ENCODE assay signal across 23 mouse cellular contexts in genomic region chr7:117480831-117481230, GRCm38 (mm10).
A peak's percentile ranks its signal among the peaks of the same experiment; 100 is the strongest.
DNase-seq lines count a peak whose midpoint lies in the region; ATAC-seq and TF ChIP-seq lines count a peak whose summit lies in the region.
"Had no signal": no experiment of that assay in that cellular context is flagged by ENCODE, and none has a peak within 500 bp of the region (broad histone marks: within the 10 kb centered on the region; RNA-seq: fewer than 3 reads in every experiment).

No protein-coding gene starts in this region.

- no peak for DNase-seq in hindbrain, postnatal 0 days (ENCODE audit: low spot score)
- DNase-seq in CH12.LX (ENCODE audit: extremely low read depth): no peak
- no peak for DNase-seq in cerebellum, adult 18-20 months
- DNase-seq: adrenal gland, adult 8-10 months; cerebellum, postnatal 10 days; gastrocnemius, postnatal 10 days; heart, adult 18-20 months; heart, postnatal 10 days; kidney, adult 18-20 months; kidney, postnatal 14 days; lung, adult 2 months; lung, postnatal 14 days had no signal

- no peak overlapping the region for H3K4me2 ChIP-seq in hindbrain, postnatal 0 days (ENCODE audit: low read depth, low read length)
- no peak overlapping the region for H3K4me2 ChIP-seq in hindbrain, embryonic 13.5 days
- no peak overlapping the region for H3K4me2 ChIP-seq in CH12.LX (ENCODE audit: insufficient read depth, low read depth, poor library complexity, severe bottlenecking)
- no peak overlapping the region for H3K4me2 ChIP-seq in kidney, embryonic 16.5 days (replicated peaks; ENCODE audit: low read depth, low read length)
- H3K4me2 ChIP-seq: embryonic facial prominence, embryonic 12.5 days; forebrain, embryonic 13.5 days; heart, embryonic 12.5 days; limb, embryonic 12.5 days; liver, embryonic 12.5 days had no signal

- no peaks in the 10 kb centered on the region for H3K79me2 ChIP-seq in CH12.LX (replicated peaks; ENCODE audit: control insufficient read depth, extremely low read depth, insufficient read depth, poor library complexity, severe bottlenecking)

- 56% methylated on average over 5 of the region's 5 CpGs for WGBS in hindbrain, postnatal 0 days
- WGBS in hindbrain, embryonic 13.5 days: 78% methylated on average over 5 of the region's 5 CpGs
- 83% methylated on average over 5 of the region's 5 CpGs for WGBS in kidney, embryonic 16.5 days

- TF ChIP-seq POLR2A in CH12.LX (IDR thresholded peaks at IDR 0.05; ENCODE audit: low read depth, low read length): no peak
- TF ChIP-seq POLR2A in bone marrow macrophage, adult 2 months (IDR thresholded peaks at IDR 0.05; ENCODE audit: borderline replicate concordance, low read depth, low read length): no peak

- no peaks in the 10 kb centered on the region for H3K9me3 ChIP-seq in hindbrain, postnatal 0 days (ENCODE audit: low read length)
- H3K9me3 ChIP-seq in hindbrain, embryonic 13.5 days: no peaks in the 10 kb centered on the region
- H3K9me3 ChIP-seq in CH12.LX (replicated peaks; ENCODE audit: low read length): no peaks in the 10 kb centered on the region
- H3K9me3 ChIP-seq in kidney, embryonic 16.5 days (ENCODE audit: low read length): no peaks in the 10 kb centered on the region
- H3K9me3 ChIP-seq: embryonic facial prominence, embryonic 12.5 days; forebrain, embryonic 13.5 days; heart, embryonic 12.5 days; limb, embryonic 12.5 days; liver, embryonic 12.5 days; midbrain, embryonic 10.5 days had no signal

- H3K27me3 ChIP-seq in hindbrain, postnatal 0 days (ENCODE audit: insufficient read depth, low read length): no peaks in the 10 kb centered on the region
- H3K27me3 ChIP-seq in hindbrain, embryonic 13.5 days: peaks cover 4% of the 10 kb centered on the region; the same call in 1 of the 2 replicates
- H3K27me3 ChIP-seq in CH12.LX (replicated peaks): no peaks in the 10 kb centered on the region
- H3K27me3 ChIP-seq in kidney, embryonic 16.5 days (ENCODE audit: insufficient read depth, low read length): no peaks in the 10 kb centered on the region
- H3K27me3 ChIP-seq: embryonic facial prominence, embryonic 12.5 days; forebrain, embryonic 13.5 days; heart, embryonic 12.5 days; limb, embryonic 12.5 days; liver, embryonic 12.5 days had no signal

- 0 out of 2 replicates have a peak, but pooled peaks have one; percentile 18 for TF ChIP-seq EP300 in CH12.LX (IDR thresholded peaks at IDR 0.05; ENCODE audit: low read length)

- no peaks in the 10 kb centered on the region for H3K36me3 ChIP-seq in hindbrain, postnatal 0 days (ENCODE audit: insufficient read depth, low read length)
- no peaks in the 10 kb centered on the region for H3K36me3 ChIP-seq in hindbrain, embryonic 13.5 days
- H3K36me3 ChIP-seq in CH12.LX (replicated peaks in 1 of 2; ENCODE audit: control insufficient read depth in 1 of 2, insufficient read depth in 1 of 2, low read length in 1 of 2): no peaks in the 10 kb centered on the region
- H3K36me3 ChIP-seq in kidney, embryonic 16.5 days (ENCODE audit: insufficient read depth, low read length): no peaks in the 10 kb centered on the region
- H3K36me3 ChIP-seq: embryonic facial prominence, embryonic 12.5 days; G1E; heart, embryonic 12.5 days; limb, embryonic 12.5 days; liver, embryonic 12.5 days; midbrain, embryonic 10.5 days had no signal

- no peak for TF ChIP-seq CTCF in hindbrain, postnatal 0 days (IDR thresholded peaks at IDR 0.05; ENCODE audit: low read depth)
- no peak for TF ChIP-seq CTCF in CH12.LX (conservative IDR thresholded peaks at IDR 0.05 in 1 of 2, IDR thresholded peaks at IDR 0.05 in 1 of 2; ENCODE audit: low read depth in 2 of 2, low read length in 2 of 2)
- TF ChIP-seq CTCF in bone marrow macrophage, adult 2 months (IDR thresholded peaks at IDR 0.05; ENCODE audit: low read depth, low read length): no peak

- peaks cover 9% of the 10 kb centered on the region; the same call in 1 of the 2 replicates for H3K4me1 ChIP-seq in hindbrain, postnatal 0 days (ENCODE audit: insufficient read depth, low read length)
- peaks cover 8% of the 10 kb centered on the region; the same call in 1 of the 2 replicates for H3K4me1 ChIP-seq in hindbrain, embryonic 13.5 days (replicated peaks)
- H3K4me1 ChIP-seq in CH12.LX (ENCODE audit: control insufficient read depth in 1 of 2, insufficient read depth in 2 of 2): peaks cover 9 to 35% of the 10 kb centered on the region in 2 experiments
- H3K4me1 ChIP-seq in bone marrow macrophage, adult 2 months (ENCODE audit: control insufficient read depth, insufficient read depth, low read length): peaks cover 55% of the 10 kb centered on the region
- H3K4me1 ChIP-seq in kidney, embryonic 16.5 days (ENCODE audit: insufficient read depth, low read length): no peaks in the 10 kb centered on the region
- H3K4me1 ChIP-seq: embryonic facial prominence, embryonic 12.5 days; heart, embryonic 12.5 days; limb, embryonic 12.5 days; liver, embryonic 12.5 days had no signal

- peak overlapping the region; percentile 46; the same call in 1 of the 2 replicates for H3K27ac ChIP-seq in hindbrain, postnatal 0 days
- no peak overlapping the region for H3K27ac ChIP-seq in hindbrain, embryonic 13.5 days
- no peak overlapping the region for H3K27ac ChIP-seq in CH12.LX (ENCODE audit: insufficient read depth, low read depth)
- H3K27ac ChIP-seq in bone marrow macrophage, adult 2 months (ENCODE audit: insufficient read depth, low read depth, low read length): peak overlapping the region; percentile 92
- no peak overlapping the region for H3K27ac ChIP-seq in kidney, embryonic 16.5 days (ENCODE audit: low read length)
- H3K27ac ChIP-seq: embryonic facial prominence, embryonic 12.5 days; forebrain, embryonic 13.5 days; limb, embryonic 12.5 days; liver, embryonic 12.5 days; midbrain, embryonic 10.5 days had no signal

- no peak overlapping the region for H3K4me3 ChIP-seq in hindbrain, postnatal 0 days (ENCODE audit: low read length)
- no peak overlapping the region for H3K4me3 ChIP-seq in hindbrain, embryonic 13.5 days
- no peak overlapping the region for H3K4me3 ChIP-seq in CH12.LX (replicated peaks in 1 of 3; ENCODE audit: low read depth in 2 of 3, low read length in 2 of 3, poor library complexity in 1 of 3)
- peak overlapping the region; percentile 9 for H3K4me3 ChIP-seq in bone marrow macrophage, adult 2 months (ENCODE audit: insufficient read depth, low read length)
- no peak overlapping the region for H3K4me3 ChIP-seq in kidney, embryonic 16.5 days (ENCODE audit: low read length)
- H3K4me3 ChIP-seq: embryonic facial prominence, embryonic 12.5 days; forebrain, embryonic 13.5 days; heart, embryonic 12.5 days; limb, embryonic 12.5 days; liver, embryonic 12.5 days; midbrain, embryonic 10.5 days had no signal

- in situ Hi-C loops in CH12.LX (cut with MboI; ENCODE audit: low pct_ligation_motif_present, low pct_unique_long_range_greater_than_20kb, low sequenced_read_pairs): loop anchor here (25.0 kb wide), 1 partner anchor 631 kb away; the partner anchor contains the start of gene Rps15a

- TF ChIP-seq RAD21 in CH12.LX (IDR thresholded peaks at IDR 0.05; ENCODE audit: low read depth, low read length): no peak

- H3K9ac ChIP-seq in hindbrain, postnatal 0 days (replicated peaks; ENCODE audit: low read length): no peak overlapping the region
- no peak overlapping the region for H3K9ac ChIP-seq in hindbrain, embryonic 13.5 days
- no peak overlapping the region for H3K9ac ChIP-seq in CH12.LX (ENCODE audit: insufficient read depth, low read depth)
- no peak overlapping the region for H3K9ac ChIP-seq in kidney, embryonic 16.5 days (replicated peaks; ENCODE audit: low read length)
- H3K9ac ChIP-seq: embryonic facial prominence, embryonic 12.5 days; forebrain, embryonic 13.5 days; heart, embryonic 12.5 days; limb, embryonic 12.5 days; liver, embryonic 12.5 days had no signal

- dilution Hi-C loops in CH12.LX (cut with MboI; ENCODE audit: extremely low pct_ligation_motif_present, extremely low pct_unique_long_range_greater_than_20kb, low sequenced_read_pairs): no loop called here

- ATAC-seq in hindbrain, postnatal 0 days: no peak
- ATAC-seq in hindbrain, embryonic 13.5 days (ENCODE audit: low FRiP score): no peak
- ATAC-seq in megakaryocyte progenitor cell, adult 5-6 weeks (replicated peaks; ENCODE audit: poor library complexity): peak; percentile 24; the same call in 1 of the 2 replicates
- no peak for ATAC-seq in kidney, embryonic 16.5 days (ENCODE audit: low FRiP score, low TSS enrichment)
- ATAC-seq: forebrain, embryonic 13.5 days; liver, embryonic 12.5 days had no signal

TF ChIP-seq in CH12.LX, 34 proteins besides CTCF, POLR2A, EP300 and RAD21:
- TF ChIP-seq USF2 (conservative IDR thresholded peaks at IDR 0.05; ENCODE audit: low read depth, low read length) (no peak), NRF1 (IDR thresholded peaks at IDR 0.05; ENCODE audit: low read depth, low read length) (no peak), TBP (conservative IDR thresholded peaks at IDR 0.05; ENCODE audit: low read depth, low read length) (no peak), MAFK (IDR thresholded peaks at IDR 0.05; ENCODE audit: insufficient replicate concordance, low read length) (no peak), ZMIZ1 (IDR thresholded peaks at IDR 0.05; ENCODE audit: low read depth, low read length) (no peak), ZKSCAN1 (IDR thresholded peaks at IDR 0.05; ENCODE audit: borderline replicate concordance, low read depth, low read length) (no peak), USF1 (IDR thresholded peaks at IDR 0.05; ENCODE audit: low read depth, low read length) (no peak), CHD1 (IDR thresholded peaks at IDR 0.05; ENCODE audit: low read depth, low read length) (no peak), UBTF (IDR thresholded peaks at IDR 0.05; ENCODE audit: low read depth, low read length) (no peak), ZC3H11A (IDR thresholded peaks at IDR 0.05; ENCODE audit: low read depth, low read length) (no peak), SMC3 (IDR thresholded peaks at IDR 0.05; ENCODE audit: low read depth, low read length) (no peak), MEF2A (IDR thresholded peaks at IDR 0.05; ENCODE audit: borderline replicate concordance, low read depth, low read length) (no peak), HCFC1 (IDR thresholded peaks at IDR 0.05; ENCODE audit: low read depth, low read length) (no peak), JUND (conservative IDR thresholded peaks at IDR 0.05; ENCODE audit: low read depth, low read length) (no peak)

Comparison
In these comparisons a context has a peak if more than half of its experiments do, and no peak if none do; other contexts are left out.
1. H3K27ac ChIP-seq: peak in hindbrain, postnatal 0 days (single experiment) and bone marrow macrophage, adult 2 months (single experiment); none in hindbrain, embryonic 13.5 days (single experiment), CH12.LX (single experiment) and kidney, embryonic 16.5 days (single experiment).